Mouse (Mus musculus) heart, embryonic 15.5 days (tissue): ENCODE measurements around the gene Krtcap2. TPM values are rescaled to one million over a fixed set of nuclear protein-coding genes. Genes with fewer than 3 reads are reported as not detected.

Experiments
- ATAC-seq: fragments of 200-750 bp; cut with Nextera tagmentation; replicated peaks from 2 replicates; pipeline ENCODE4 v1.8.0; 2017; ENCODE audit warnings: low read depth, moderate TSS enrichment; ENCODE audit not compliant: insufficient number of reproducible peaks, insufficient read depth, low FRiP score
- H3K27ac ChIP-seq: fragments of 300-500 bp; sonication (generic); 2 replicates; pipeline ENCODE4 v1.5.1; 2015; ENCODE audit warnings: mild to moderate bottlenecking, inconsistent platforms
- H3K27me3 ChIP-seq: fragments of 300-500 bp; sonication (generic); 2 replicates; pipeline ENCODE4 v1.6.1; 2015; ENCODE audit warnings: inconsistent platforms
- H3K36me3 ChIP-seq: fragments of 300-500 bp; sonication (generic); 2 replicates; pipeline ENCODE4 v1.6.1; 2015; ENCODE audit warnings: mild to moderate bottlenecking, inconsistent platforms
- H3K4me1 ChIP-seq: fragments of 300-500 bp; sonication (generic); replicated peaks from 2 replicates; pipeline ENCODE4 v1.6.1; 2015; ENCODE audit warnings: inconsistent platforms
- H3K4me2 ChIP-seq: fragments of 300-500 bp; sonication (generic); 2 replicates; pipeline ENCODE4 v1.6.1; 2015; ENCODE audit warnings: inconsistent platforms, mild to moderate bottlenecking, moderate library complexity
- H3K4me3 ChIP-seq: fragments of 300-500 bp; sonication (generic); 2 replicates; pipeline ENCODE4 v1.5.1; 2015; ENCODE audit warnings: mild to moderate bottlenecking, inconsistent platforms
- H3K9ac ChIP-seq: fragments of 300-500 bp; sonication (generic); 2 replicates; pipeline ENCODE4 v1.6.1; 2015; ENCODE audit warnings: mild to moderate bottlenecking, inconsistent platforms
- H3K9me3 ChIP-seq: fragments of 300-500 bp; sonication (generic); replicated peaks from 2 replicates; pipeline ENCODE4 v1.6.1; 2016; ENCODE audit warnings: inconsistent platforms
- WGBS: fragments of 180-500 bp; shearing (Covaris S2); methylation state at CpG from one replicate; pipeline ENCODE4 v1.1.7; 2015; ENCODE audit warnings: mixed read lengths; 5-methylcytosine and 5-hydroxymethylcytosine counted together
- polyA plus RNA-seq: library from polyadenylated mRNA; unstranded; fragments of >200 nt; fragmentation: Nextera tagmentation; extraction: Ambion mirVana; gene quantifications from 2 replicates; pipeline ENCODE4 v1.2.1, GENCODE M21; 2015

The Krtcap2 gene
- polyA plus RNA-seq, 1 experiment from 2014 or later = 207 TPM

DNA sequence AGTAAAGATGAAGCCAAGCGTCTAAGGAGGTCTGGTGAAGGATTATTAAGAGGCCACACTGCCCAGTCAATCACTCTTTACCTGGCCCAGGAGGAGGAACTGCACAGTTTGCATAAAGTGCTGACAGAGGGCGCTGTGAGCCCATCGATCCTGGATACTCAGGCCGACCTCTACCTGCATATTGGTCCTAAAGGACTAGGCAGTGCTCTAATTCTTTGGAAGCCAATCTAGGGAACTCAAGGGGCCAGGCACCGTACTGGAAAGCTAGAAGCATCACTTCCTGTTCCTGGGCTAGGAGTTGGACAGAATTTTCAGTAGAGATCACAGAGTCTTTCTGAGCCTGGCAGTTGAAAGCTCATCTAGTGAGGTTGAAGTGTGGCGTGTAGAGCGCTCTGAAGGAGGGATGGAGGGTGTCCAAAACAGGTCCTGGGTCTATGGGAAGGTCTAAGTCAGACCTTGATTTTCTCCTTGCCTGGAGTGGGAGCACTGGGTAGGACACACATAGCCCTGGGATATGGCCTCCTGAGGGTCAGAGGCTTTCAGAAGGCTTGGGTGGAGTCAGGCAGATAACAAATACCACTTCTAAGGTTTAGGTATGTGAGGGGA is 4.8 kb downstream of the Krtcap2 start:
- 0 out of 2 replicates have a peak, but pooled peaks cover 6% of the 10 kb centered on the region for H3K27me3 ChIP-seq
- no peak overlapping the region for H3K4me2 ChIP-seq
- peaks cover 37% of the 10 kb centered on the region for H3K4me1 ChIP-seq
- 18% methylated on average over 7 of the region's 7 CpGs for WGBS
- no peak overlapping the region for H3K4me3 ChIP-seq
- no peaks in the 10 kb centered on the region for H3K36me3 ChIP-seq
- H3K9me3 ChIP-seq = no peaks in the 10 kb centered on the region
- H3K27ac ChIP-seq = peak overlapping the region; percentile 50
- H3K9ac ChIP-seq = no peak overlapping the region
- no peak for ATAC-seq

DNA sequence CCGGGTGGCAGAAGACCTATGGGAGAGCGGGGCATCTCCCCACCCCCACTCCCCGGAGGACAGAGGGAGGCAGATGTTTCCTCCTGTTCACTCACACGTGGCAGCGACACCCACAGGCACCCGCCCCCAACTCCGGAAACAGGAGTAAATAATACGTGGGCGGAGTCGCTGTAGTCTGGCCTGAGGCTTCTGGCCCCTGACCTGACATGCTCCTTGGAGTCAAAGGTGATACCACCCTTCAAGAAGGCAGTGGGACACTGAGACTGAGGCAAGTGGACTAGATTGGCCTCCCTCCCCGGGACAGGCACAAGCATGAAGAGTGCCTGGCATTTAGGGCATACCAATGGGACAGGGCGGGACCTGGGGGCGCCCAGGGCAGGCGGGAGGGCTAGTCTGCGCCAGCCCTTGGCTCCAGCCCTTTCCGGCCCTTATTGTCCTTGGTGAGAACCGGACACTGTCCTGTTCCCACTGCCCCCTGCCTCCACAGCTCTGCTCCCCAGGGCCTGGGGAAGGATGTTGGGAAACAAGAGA is 5.7 kb downstream of the Krtcap2 start:
- peak; percentile 51; the same call in 1 of the 2 replicates for ATAC-seq
- no peak overlapping the region for H3K9ac ChIP-seq

DNA sequence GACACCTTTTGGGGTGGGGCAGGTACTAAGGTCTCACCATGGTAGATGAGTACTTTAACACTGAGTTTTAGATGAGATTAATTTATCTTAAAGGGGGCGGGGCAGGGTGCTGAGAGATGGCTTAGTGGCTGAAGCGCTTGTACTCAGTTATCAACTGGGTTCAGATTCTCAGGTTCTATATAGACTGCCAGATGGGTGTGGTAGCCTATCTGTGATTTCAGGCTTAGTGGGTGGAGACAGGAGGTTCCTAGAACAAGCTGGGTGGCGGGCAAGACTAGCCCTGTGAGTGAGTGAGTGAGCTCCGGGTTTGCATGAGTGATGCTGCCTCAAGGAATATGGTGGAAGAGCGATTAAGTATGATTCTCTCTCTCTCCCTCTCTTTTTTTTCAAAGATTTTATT is 9.2 kb downstream of the Krtcap2 start:
- 81% methylated on average over 5 of the region's 5 CpGs for WGBS

More for the DNA sequence above, 5.7 kb downstream of the Krtcap2 start:
- 0 out of 2 replicates have a peak, but pooled peaks cover 6% of the 10 kb centered on the region for H3K27me3 ChIP-seq
- WGBS = 10% methylated on average over 17 of the region's 17 CpGs
- peak overlapping the region; percentile 50 for H3K27ac ChIP-seq
- peaks cover 30% of the 10 kb centered on the region for H3K4me1 ChIP-seq
- no peaks in the 10 kb centered on the region for H3K9me3 ChIP-seq
- H3K4me3 ChIP-seq = peak overlapping the region; percentile 10; the same call in 1 of the 2 replicates
- peak overlapping the region; percentile 38 for H3K4me2 ChIP-seq
- no peaks in the 10 kb centered on the region for H3K36me3 ChIP-seq

DNA sequence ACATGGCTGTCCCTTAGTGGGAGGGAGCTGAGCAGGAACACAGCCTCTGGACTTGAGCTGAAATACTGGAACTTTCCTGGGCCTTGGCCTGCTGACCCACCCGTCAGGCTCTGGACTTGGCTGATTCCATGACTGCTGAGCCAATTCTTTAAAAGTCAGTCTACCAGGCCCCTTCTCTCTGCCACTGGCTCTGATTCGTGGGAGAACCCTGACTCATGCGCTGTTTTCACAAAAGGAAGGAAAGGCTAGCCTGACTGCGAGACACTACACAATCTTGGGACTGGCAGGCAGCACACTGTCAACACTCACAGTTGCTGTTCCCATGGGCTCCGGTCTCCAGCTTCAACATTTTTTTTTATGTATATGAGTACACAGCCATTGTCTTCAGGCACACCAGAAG is 10.4 kb downstream of the Krtcap2 start:
- no peak overlapping the region for H3K4me2 ChIP-seq
- peaks cover 12% of the 10 kb centered on the region for H3K4me1 ChIP-seq
- no peak for ATAC-seq
- no peaks in the 10 kb centered on the region for H3K36me3 ChIP-seq
- no peak overlapping the region for H3K4me3 ChIP-seq
- H3K27me3 ChIP-seq = 0 out of 2 replicates have a peak, but pooled peaks cover 6% of the 10 kb centered on the region
- H3K9ac ChIP-seq = no peak overlapping the region
- H3K9me3 ChIP-seq = no peaks in the 10 kb centered on the region
- 45% methylated on average over 5 of the region's 5 CpGs for WGBS
- 0 out of 2 replicates have a peak overlapping the region, but pooled peaks have one; percentile 11 for H3K27ac ChIP-seq

More for the DNA sequence above, 9.2 kb downstream of the Krtcap2 start:
- Histone ChIP-seq H3K4me1 (peaks cover 20% of the 10 kb centered on the region), H3K9ac (no peak overlapping the region), H3K36me3 (no peaks in the 10 kb centered on the region), H3K4me3 (no peak overlapping the region), H3K27ac (no peak overlapping the region), H3K9me3 (no peaks in the 10 kb centered on the region), H3K4me2 (no peak overlapping the region), H3K27me3 (0 out of 2 replicates have a peak, but pooled peaks cover 6% of the 10 kb centered on the region)
- no peak for ATAC-seq

DNA sequence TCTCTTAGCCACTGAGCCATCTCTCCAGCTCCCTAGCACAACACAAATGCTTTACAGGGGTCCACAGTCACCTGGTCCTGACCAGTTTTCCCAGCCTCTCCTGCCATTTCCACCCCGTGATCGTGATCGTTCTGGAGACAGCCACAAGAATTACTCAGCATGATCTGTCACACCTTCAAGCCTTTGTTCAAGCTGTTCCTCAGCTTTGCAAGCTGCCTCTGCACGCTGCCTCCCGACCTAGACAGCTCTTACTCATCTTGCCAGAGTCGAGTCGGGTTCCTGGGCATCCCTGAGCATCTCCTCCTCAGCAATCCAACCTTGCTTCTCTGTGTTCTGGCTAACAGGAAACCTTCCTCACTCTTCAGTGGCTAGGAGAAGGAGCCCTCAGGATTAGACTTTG is 13.3 kb downstream of the Krtcap2 start, which contains the start of gene Dpm3:
TSS of gene Dpm3 (plus strand) at position 283 of the 400 bp plus-strand sequence.
- Histone ChIP-seq H3K27me3 (no peaks in the 10 kb centered on the region), H3K4me2 (no peak within 1 kb of the TSS), H3K4me3 (no peak within 1 kb of the TSS), H3K36me3 (no peaks in the 10 kb centered on the region), H3K27ac (no peak within 1 kb of the TSS), H3K4me1 (no peaks in the 10 kb centered on the region), H3K9ac (no peak within 1 kb of the TSS), H3K9me3 (no peaks in the 10 kb centered on the region)
- WGBS = 39% methylated on average over 7 of the region's 7 CpGs
- ATAC-seq = no peak

GRCm38 (mm10) chr3:89260211-89260610 is 14.4 kb downstream of the Krtcap2 start:
- 73% methylated on average over 3 of the region's 3 CpGs for WGBS
- H3K27ac ChIP-seq = no peak overlapping the region

GRCm38 (mm10) chr3:89262417-89262816 is 16.7 kb downstream of the Krtcap2 start:
- H3K9ac ChIP-seq = no peak overlapping the region
- H3K4me1 ChIP-seq = peaks cover 9% of the 10 kb centered on the region
- H3K9me3 ChIP-seq = no peaks in the 10 kb centered on the region
- H3K4me3 ChIP-seq = no peak overlapping the region
- H3K4me2 ChIP-seq = no peak overlapping the region
- H3K27ac ChIP-seq = peak overlapping the region; percentile 57
- no peak for ATAC-seq
- H3K27me3 ChIP-seq = no peaks in the 10 kb centered on the region
- WGBS = 44% methylated on average over 10 of the region's 10 CpGs
- no peaks in the 10 kb centered on the region for H3K36me3 ChIP-seq

More at GRCm38 (mm10) chr3:89260211-89260610, 14.4 kb downstream of the Krtcap2 start:
- Histone ChIP-seq H3K9me3 (no peaks in the 10 kb centered on the region), H3K4me2 (no peak overlapping the region), H3K4me1 (no peaks in the 10 kb centered on the region), H3K9ac (no peak overlapping the region), H3K36me3 (no peaks in the 10 kb centered on the region), H3K4me3 (no peak overlapping the region), H3K27me3 (no peaks in the 10 kb centered on the region)
- no peak for ATAC-seq

GRCm38 (mm10) chr3:89266439-89266893 is 20.7 kb downstream of the Krtcap2 start:
- H3K27me3 ChIP-seq = no peaks in the 10 kb centered on the region
- ATAC-seq = peak; percentile 66; the same call in 1 of the 2 replicates
- H3K27ac ChIP-seq = peak overlapping the region; percentile 60
- no peaks in the 10 kb centered on the region for H3K36me3 ChIP-seq
- H3K4me2 ChIP-seq = peak overlapping the region; percentile 77
- H3K4me1 ChIP-seq = peaks cover 40% of the 10 kb centered on the region
- under 1% methylated on average over 20 of the region's 20 CpGs for WGBS
- no peaks in the 10 kb centered on the region for H3K9me3 ChIP-seq
- H3K4me3 ChIP-seq = peak overlapping the region; percentile 68
- peak overlapping the region; percentile 71 for H3K9ac ChIP-seq

- Histone ChIP-seq H3K36me3 (peaks cover 12% of the 10 kb centered on the region; the same call in 1 of the 2 replicates), H3K27ac (no peak overlapping the region), H3K4me2 (peak overlapping the region; percentile 75; the same call in 1 of the 2 replicates), H3K9ac (no peak overlapping the region), H3K9me3 (no peaks in the 10 kb centered on the region), H3K4me1 (peaks cover 44% of the 10 kb centered on the region), H3K4me3 (no peak overlapping the region), H3K27me3 (no peaks in the 10 kb centered on the region)
- 68% methylated on average over 8 of the region's 8 CpGs for WGBS
- ATAC-seq = no peak
Observed at GRCm38 (mm10) chr3:89268916-89269315, 23.1 kb downstream of the Krtcap2 start.

DNA sequence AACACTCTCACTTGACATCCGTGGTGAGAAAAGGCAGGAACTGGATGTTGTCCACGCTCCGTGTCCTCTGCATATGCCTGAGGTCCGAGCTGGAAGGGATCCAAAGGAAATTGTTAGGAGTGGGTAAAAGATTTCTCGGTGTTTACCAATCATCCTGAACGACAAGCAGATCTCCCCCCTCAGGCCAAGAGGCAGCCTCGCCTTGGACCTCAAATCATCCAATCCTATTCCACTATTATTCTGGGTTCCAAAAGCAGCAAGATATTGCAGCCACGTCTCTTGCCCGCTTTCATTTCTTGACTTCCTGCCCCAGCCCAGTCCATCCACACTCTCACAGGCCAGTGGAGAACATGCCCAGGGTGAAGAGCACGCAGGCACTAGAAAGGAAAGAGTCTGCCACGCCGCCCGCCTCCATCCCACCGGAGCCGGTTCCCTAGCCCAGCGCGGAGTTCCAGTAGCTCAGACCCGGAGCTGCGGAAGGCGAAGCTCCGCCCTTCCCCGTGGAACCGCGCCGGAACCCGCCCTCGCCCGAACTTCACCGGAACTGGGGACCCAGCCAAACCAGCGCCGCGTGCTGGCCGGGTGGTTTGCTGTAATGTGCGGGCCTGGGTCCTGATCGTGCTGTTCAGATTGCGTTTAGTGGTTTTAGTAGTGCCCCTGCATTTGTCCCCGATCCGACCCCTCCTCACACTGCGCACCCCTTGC is 24.4 kb downstream of the Krtcap2 start, which contains the start of gene Slc50a1:
TSS of gene Slc50a1 (minus strand) at position 520 of the 705 bp plus-strand sequence.
- no peaks in the 10 kb centered on the region for H3K27me3 ChIP-seq
- peak within 1 kb of the TSS; percentile 90 for H3K27ac ChIP-seq
- ATAC-seq = peak; percentile 42
- WGBS = 2% methylated on average over 39 of the region's 39 CpGs
- no peaks in the 10 kb centered on the region for H3K9me3 ChIP-seq
- peak within 1 kb of the TSS; percentile 76 for H3K9ac ChIP-seq
- H3K36me3 ChIP-seq = peaks cover 21% of the 10 kb centered on the region; the same call in 1 of the 2 replicates
- peak within 1 kb of the TSS; percentile 67 for H3K4me3 ChIP-seq
- peaks cover 44% of the 10 kb centered on the region for H3K4me1 ChIP-seq
- peak within 1 kb of the TSS; percentile 75 for H3K4me2 ChIP-seq

DNA sequence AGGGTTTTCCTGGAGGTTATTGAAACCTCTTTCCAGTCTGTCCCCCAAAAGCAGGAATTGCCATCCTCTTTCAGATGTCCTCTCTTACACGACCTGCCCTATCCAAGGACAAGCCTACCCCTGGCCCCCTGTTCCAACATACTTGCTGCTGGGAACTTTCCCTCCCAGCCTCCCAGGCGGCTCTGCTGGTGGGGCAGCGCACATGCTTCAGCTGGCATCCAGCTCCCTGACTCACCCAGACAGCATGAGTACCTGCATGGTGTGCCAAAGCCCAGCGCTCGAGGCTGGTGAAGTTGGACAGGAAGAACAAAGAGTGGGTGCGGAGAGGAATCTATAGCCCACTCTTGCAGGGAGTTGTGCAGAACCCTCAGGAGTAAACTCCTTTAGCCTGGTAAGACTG is 25.1 kb downstream of the Krtcap2 start:
- Histone ChIP-seq H3K4me1 (peaks cover 44% of the 10 kb centered on the region), H3K4me3 (peak overlapping the region; percentile 67; the same call in 1 of the 2 replicates), H3K36me3 (peaks cover 28% of the 10 kb centered on the region), H3K27ac (peak overlapping the region; percentile 90), H3K4me2 (peak overlapping the region; percentile 75), H3K9me3 (no peaks in the 10 kb centered on the region), H3K9ac (peak overlapping the region; percentile 76), H3K27me3 (no peaks in the 10 kb centered on the region)
- ATAC-seq = no peak
- WGBS = 54% methylated on average over 6 of the region's 6 CpGs
